Mouse (Mus musculus): ENCODE measurements around the gene Cacnb4.

DNA sequence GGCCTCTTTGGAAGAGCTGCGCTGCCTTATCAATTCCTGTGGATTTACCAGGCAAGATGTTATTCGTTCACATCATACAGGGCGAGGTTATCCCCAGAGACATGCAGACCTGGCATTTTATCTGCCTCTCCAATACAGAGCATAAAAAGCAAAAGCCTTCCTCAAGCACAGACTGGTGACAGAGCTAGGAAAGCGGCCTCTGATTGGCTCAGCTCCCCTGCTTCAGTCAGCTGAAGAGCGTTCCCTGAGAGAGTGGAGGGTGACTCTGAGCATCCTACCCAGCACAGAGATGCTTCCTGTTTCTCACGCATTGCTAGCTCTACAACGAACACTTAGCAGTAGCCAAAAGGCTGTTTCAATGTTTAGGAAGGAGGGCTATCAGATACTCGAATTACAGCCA is 118.2 kb downstream of the Cacnb4 start:
- TF ChIP-seq CTCF (IDR thresholded peaks at IDR 0.05; ENCODE audit: control insufficient read depth, insufficient read depth, insufficient replicate concordance, low read depth, low read length) (no peak), POLR2A (IDR thresholded peaks at IDR 0.05; ENCODE audit: control insufficient read depth, low read depth, low read length) (no peak)
